Mouse (Mus musculus) MEL (cell line): ENCODE data around the gene Sp9. TPM values are rescaled to one million over a fixed set of nuclear protein-coding genes. Genes with fewer than 3 reads are reported as not detected.

Experiments used
- DNase-seq: peaks from one replicate; pipeline ENCODE4 v3.0.0; 2011; ENCODE audit warnings: low read depth, low spot score
- H3K27ac ChIP-seq: 2 replicates; pipeline ENCODE4 v1.5.1; 2012; ENCODE audit warnings: low read depth, mild to moderate bottlenecking, control low read depth, low read length, moderate library complexity; ENCODE audit not compliant: control insufficient read depth
- H3K27me3 ChIP-seq, 2 experiments: fragments of 150-350 bp in 1 of 2; sonication (generic) in 1 of 2; 2 replicates each; pipeline ENCODE4 v1.6.1; 2012; ENCODE audit warnings: low read length in 2 of 2, mild to moderate bottlenecking in 2 of 2, improper control_type of control experiment in 1 of 2, moderate library complexity in 1 of 2; ENCODE audit not compliant: insufficient read depth in 2 of 2, control insufficient read depth in 1 of 2
- H3K36me3 ChIP-seq, 2 experiments: 2 replicates each; pipeline ENCODE4 v1.6.1; 2012 to 2014; ENCODE audit warnings: low read length in 2 of 2, improper control_type of control experiment in 1 of 2, inconsistent platforms in 1 of 2, mild to moderate bottlenecking in 1 of 2; ENCODE audit not compliant: insufficient read depth in 2 of 2, control insufficient read depth in 1 of 2
- H3K4me1 ChIP-seq, 2 experiments: fragments of 150-350 bp in 1 of 2; sonication (generic) in 1 of 2; 2 replicates each; pipeline ENCODE4 v1.6.1; 2012; ENCODE audit warnings: low read length in 2 of 2, improper control_type of control experiment in 1 of 2, mild to moderate bottlenecking in 1 of 2; ENCODE audit not compliant: insufficient read depth in 2 of 2, control insufficient read depth in 1 of 2
- H3K4me3 ChIP-seq, 2 experiments: fragments of 150-350 bp in 1 of 2; sonication (generic) in 1 of 2; 2 replicates each; pipeline ENCODE4 v1.5.1; 2012; ENCODE audit warnings: low read depth in 2 of 2, low read length in 2 of 2, mild to moderate bottlenecking in 2 of 2, moderate library complexity in 2 of 2, control low read depth in 1 of 2, improper control_type of control experiment in 1 of 2; ENCODE audit not compliant: control insufficient read depth in 1 of 2, insufficient read depth in 1 of 2
- H3K79me2 ChIP-seq: 2 replicates; pipeline ENCODE4 v1.6.1; 2012; ENCODE audit warnings: mild to moderate bottlenecking, low read length, moderate library complexity; ENCODE audit not compliant: control insufficient read depth, poor library complexity, insufficient read depth
- H3K9ac ChIP-seq: 2 replicates; pipeline ENCODE4 v1.6.1; 2012; ENCODE audit warnings: low read depth, mild to moderate bottlenecking, control low read depth, low read length, moderate library complexity; ENCODE audit not compliant: control insufficient read depth, poor library complexity, severe bottlenecking
- H3K9me3 ChIP-seq: fragments of 150-350 bp; sonication (generic); replicated peaks from 2 replicates; pipeline ENCODE4 v1.6.1; 2012; ENCODE audit warnings: mild to moderate bottlenecking, low read length, improper control_type of control experiment, moderate library complexity; ENCODE audit not compliant: insufficient read depth
- BHLHE40 ChIP-seq: IDR thresholded peaks from 2 replicates; pipeline ENCODE4 v1.6.1; 2012; ENCODE audit warnings: low read depth, mild to moderate bottlenecking, inconsistent platforms, low read length, improper control_type of control experiment, borderline replicate concordance
- CHD2 ChIP-seq: IDR thresholded peaks from 2 replicates; pipeline ENCODE4 v1.6.1; 2011; ENCODE audit warnings: low read length, improper control_type of control experiment
- CTCF ChIP-seq, 3 experiments: IDR thresholded peaks in 2 of 3; conservative IDR thresholded peaks in 1 of 3; 2 replicates each; pipeline ENCODE4 v1.5.1; 2011 to 2012; ENCODE audit warnings: low read length in 3 of 3, low read depth in 2 of 3, mild to moderate bottlenecking in 2 of 3, improper control_type of control experiment in 1 of 3, inconsistent platforms in 1 of 3, mixed read lengths in 1 of 3, moderate library complexity in 1 of 3; ENCODE audit not compliant: control insufficient read depth in 1 of 3, insufficient read depth in 1 of 3, poor library complexity in 1 of 3, severe bottlenecking in 1 of 3
- E2F4 ChIP-seq: IDR thresholded peaks from 2 replicates; pipeline ENCODE4 v1.6.1; 2011; ENCODE audit warnings: low read depth, low read length, improper control_type of control experiment, borderline replicate concordance
- EP300 ChIP-seq, 2 experiments: IDR thresholded peaks; 2 replicates each; pipeline ENCODE4 v1.6.1; 2011; ENCODE audit warnings: improper control_type of control experiment in 2 of 2, low read length in 2 of 2, low read depth in 1 of 2, mild to moderate bottlenecking in 1 of 2
- ETS1 ChIP-seq: IDR thresholded peaks from 2 replicates; pipeline ENCODE4 v1.6.1; 2012; ENCODE audit warnings: low read depth, mild to moderate bottlenecking, inconsistent platforms, low read length, improper control_type of control experiment, moderate library complexity
- GATA1 ChIP-seq: IDR thresholded peaks from 2 replicates; pipeline ENCODE4 v1.6.1; 2011; ENCODE audit warnings: low read depth, low read length, improper control_type of control experiment
- HCFC1 ChIP-seq: IDR thresholded peaks from 2 replicates; pipeline ENCODE4 v1.6.1; 2012; ENCODE audit warnings: low read depth, mild to moderate bottlenecking, inconsistent platforms, low read length, improper control_type of control experiment, moderate library complexity
- KAT2A ChIP-seq: conservative IDR thresholded peaks from 2 replicates; pipeline ENCODE4 v1.6.1; 2012; ENCODE audit warnings: low read depth, low read length, improper control_type of control experiment, inconsistent platforms
- MAFK ChIP-seq: IDR thresholded peaks from 2 replicates; pipeline ENCODE4 v1.6.1; 2011; ENCODE audit warnings: low read depth, mild to moderate bottlenecking, low read length, improper control_type of control experiment, borderline replicate concordance
- MAX ChIP-seq: IDR thresholded peaks from 2 replicates; pipeline ENCODE4 v1.6.1; 2011; ENCODE audit warnings: low read length, improper control_type of control experiment
- MEF2A ChIP-seq: IDR thresholded peaks from 2 replicates; pipeline ENCODE4 v1.6.1; 2014; ENCODE audit warnings: low read depth, mild to moderate bottlenecking, inconsistent platforms, low read length, improper control_type of control experiment; ENCODE audit not compliant: poor library complexity, insufficient replicate concordance, severe bottlenecking; ENCODE audit errors: extremely low read depth
- MXI1 ChIP-seq: IDR thresholded peaks from 2 replicates; pipeline ENCODE4 v1.6.1; 2011; ENCODE audit warnings: mild to moderate bottlenecking, low read depth, low read length, improper control_type of control experiment
- MYB ChIP-seq: IDR thresholded peaks from 2 replicates; pipeline ENCODE4 v1.6.1; 2011; ENCODE audit warnings: mild to moderate bottlenecking, low read depth, low read length, improper control_type of control experiment
- NELFE ChIP-seq: IDR thresholded peaks from 2 replicates; pipeline ENCODE4 v1.6.1; 2011; ENCODE audit warnings: low read depth, low read length, improper control_type of control experiment
- NRF1 ChIP-seq: IDR thresholded peaks from 2 replicates; pipeline ENCODE4 v1.6.1; 2014; ENCODE audit warnings: low read depth, mild to moderate bottlenecking, inconsistent platforms, low read length, improper control_type of control experiment, moderate library complexity; ENCODE audit not compliant: poor library complexity, insufficient read depth, severe bottlenecking
- POLR2A ChIP-seq, 2 experiments: IDR thresholded peaks; 2 replicates each; pipeline ENCODE4 v1.6.1; 2011 to 2012; ENCODE audit warnings: low read length in 2 of 2, mild to moderate bottlenecking in 2 of 2, control low read depth in 1 of 2, improper control_type of control experiment in 1 of 2, low read depth in 1 of 2, moderate library complexity in 1 of 2; ENCODE audit not compliant: control insufficient read depth in 1 of 2, insufficient read depth in 1 of 2, poor library complexity in 1 of 2
- POLR2AphosphoS2 ChIP-seq: IDR thresholded peaks from 2 replicates; pipeline ENCODE4 v1.6.1; 2011; ENCODE audit warnings: low read length, improper control_type of control experiment
- RAD21 ChIP-seq: IDR thresholded peaks from 2 replicates; pipeline ENCODE4 v1.6.1; 2011; ENCODE audit warnings: mild to moderate bottlenecking, low read depth, low read length, improper control_type of control experiment
- TAL1 ChIP-seq: IDR thresholded peaks from 2 replicates; pipeline ENCODE4 v1.6.1; 2012; ENCODE audit warnings: mild to moderate bottlenecking, inconsistent platforms, low read length, moderate library complexity, mixed read lengths
- TCF12 ChIP-seq: IDR thresholded peaks from 2 replicates; pipeline ENCODE4 v1.6.1; 2014; ENCODE audit warnings: low read depth, mild to moderate bottlenecking, inconsistent platforms, low read length, improper control_type of control experiment, moderate library complexity
- UBTF ChIP-seq: IDR thresholded peaks from 2 replicates; pipeline ENCODE4 v1.6.1; 2012; ENCODE audit warnings: low read depth, mild to moderate bottlenecking, inconsistent platforms, low read length, improper control_type of control experiment, moderate library complexity, borderline replicate concordance; ENCODE audit not compliant: insufficient read depth
- ZKSCAN1 ChIP-seq: IDR thresholded peaks from 2 replicates; pipeline ENCODE4 v1.6.1; 2012; ENCODE audit warnings: low read depth, mild to moderate bottlenecking, inconsistent platforms, low read length, improper control_type of control experiment, moderate library complexity
- ZMIZ1 ChIP-seq: IDR thresholded peaks from 2 replicates; pipeline ENCODE4 v1.6.1; 2012; ENCODE audit warnings: low read depth, mild to moderate bottlenecking, inconsistent platforms, low read length, improper control_type of control experiment, moderate library complexity
- polyA plus RNA-seq, 2 experiments: library from polyadenylated mRNA; stranded (reverse) in 1 of 2; unstranded in 1 of 2; fragments of >175 nt in 1 of 2; fragments of >200 nt in 1 of 2; gene quantifications; 2 replicates each; pipeline versions ENCODE4 v1.2.1 to v1.2.4; 2012; ENCODE audit warnings: low replicate concordance in 2 of 2, low read depth in 1 of 2; ENCODE audit not compliant: insufficient read length in 2 of 2, insufficient read depth in 1 of 2, missing spikeins in 1 of 2
- total RNA-seq: library from RNA; depleted of rRNA; stranded (reverse); fragments of 300-350 nt; gene quantifications from 2 replicates; pipeline ENCODE4 v1.2.3, GENCODE M21; 2012

Gene Sp9
- total and polyA plus RNA-seq, 3 experiments = 0.03 to 0.39 TPM; not detected in 1

GRCm38 (mm10) chr2:73298841-73299240, 27.1 kb downstream of the Sp9 start:
- no peak for TF ChIP-seq ZKSCAN1
- TF ChIP-seq MYB = no peak
- TF ChIP-seq NELFE = no peak
- no peak for TF ChIP-seq CHD2
- no peak for TF ChIP-seq KAT2A
- no peak for TF ChIP-seq MAX
- no peak for TF ChIP-seq POLR2AphosphoS2
- TF ChIP-seq MEF2A = no peak
- TF ChIP-seq ETS1 = no peak
- no peak for TF ChIP-seq MXI1
- no peak for TF ChIP-seq POLR2A (IDR thresholded peaks at IDR 0.05; ENCODE audit: control insufficient read depth in 1 of 2, insufficient read depth in 1 of 2, low read depth in 1 of 2, low read length in 2 of 2, poor library complexity in 1 of 2)
- TF ChIP-seq E2F4 = no peak
- no peak for TF ChIP-seq HCFC1
- no peak for TF ChIP-seq NRF1
- TF ChIP-seq MAFK = no peak
- H3K4me1 ChIP-seq = no peaks in the 10 kb centered on the region; a peak in 2 of 4 replicates
- no peak overlapping the region for H3K9ac ChIP-seq
- no peaks in the 10 kb centered on the region for H3K79me2 ChIP-seq
- no peaks in the 10 kb centered on the region for H3K9me3 ChIP-seq
- no peaks in the 10 kb centered on the region for H3K27me3 ChIP-seq
- no peak overlapping the region for H3K27ac ChIP-seq
- DNase-seq = no peak
- H3K36me3 ChIP-seq = peaks cover 0 to 9% of the 10 kb centered on the region in 2 experiments
- H3K4me3 ChIP-seq = no peak overlapping the region

DNA sequence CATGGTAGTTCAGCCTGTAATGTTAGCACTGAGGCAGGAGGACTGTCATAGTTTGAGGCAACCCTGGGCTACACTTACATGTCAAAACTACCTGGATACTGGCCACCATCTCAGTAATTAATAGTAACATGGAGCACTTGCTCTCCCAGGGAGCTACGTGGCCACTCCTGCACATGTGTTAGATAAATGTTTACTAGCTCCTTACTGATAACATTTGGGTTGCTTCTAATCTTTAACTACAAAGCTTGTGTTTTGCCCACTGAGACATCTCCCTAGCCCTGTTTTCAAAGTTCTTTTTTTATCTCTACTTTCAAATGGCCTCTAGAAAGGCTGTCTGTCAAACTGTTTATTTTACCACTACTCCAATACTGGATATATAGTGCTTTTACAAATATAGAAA, 30.3 kb downstream of the Sp9 start:
- no peak overlapping the region for H3K9ac ChIP-seq

More for the DNA sequence above, 30.3 kb downstream of the Sp9 start:
- TF ChIP-seq BHLHE40 (peak; percentile 32; the same call in 1 of the 2 replicates), POLR2AphosphoS2 (no peak), TAL1 (no peak), UBTF (no peak), MAFK (no peak), CTCF (IDR thresholded peaks at IDR 0.05 in 2 of 3, conservative IDR thresholded peaks at IDR 0.05 in 1 of 3; ENCODE audit: control insufficient read depth in 1 of 3, insufficient read depth in 1 of 3, low read depth in 2 of 3, low read length in 3 of 3, poor library complexity in 1 of 3, severe bottlenecking in 1 of 3) (no peak), ETS1 (peak; percentile 51; the same call in 1 of the 2 replicates), EP300 (IDR thresholded peaks at IDR 0.05; ENCODE audit: low read depth in 1 of 2, low read length in 2 of 2) (peak in 1 of 2 experiments; percentile 32; a peak in 1 of 4 replicates), RAD21 (no peak), TCF12 (0 out of 2 replicates have a peak, but pooled peaks have one; percentile 23), E2F4 (no peak), ZMIZ1 (no peak), HCFC1 (no peak), GATA1 (peak; percentile 45; the same call in 1 of the 2 replicates)
- Histone ChIP-seq H3K9me3 (no peaks in the 10 kb centered on the region), H3K27me3 (no peaks in the 10 kb centered on the region), H3K36me3 (peaks cover 0 to 9% of the 10 kb centered on the region in 2 experiments), H3K79me2 (no peaks in the 10 kb centered on the region), H3K4me3 (no peak overlapping the region), H3K27ac (no peak overlapping the region), H3K4me1 (no peaks in the 10 kb centered on the region; a peak in 2 of 4 replicates)
- DNase-seq = peak; percentile 20
